Mouse (Mus musculus) myocyte (in vitro differentiated cells): ENCODE data around the gene Fam69a. TPM values are rescaled to one million over a fixed set of nuclear protein-coding genes. Genes with fewer than 3 reads are reported as not detected.
"Not testable (repeated sequence)": the region's sequence is repeated elsewhere in the genome, so short reads cannot be mapped to it uniquely, and the experiment has no call there.

Source experiments
- H3K27me3 ChIP-seq: one replicate; pipeline ENCODE4 v1.6.1; 2011; ENCODE audit not compliant: control insufficient read depth, insufficient read depth, insufficient read length
- H3K36me3 ChIP-seq: one replicate; pipeline ENCODE4 v1.6.1; 2011; ENCODE audit not compliant: control insufficient read depth, insufficient read depth
- H3K4me2 ChIP-seq: one replicate; pipeline ENCODE4 v1.6.1; 2011; ENCODE audit warnings: low read depth, control low read depth
- H3K4me3 ChIP-seq: one replicate; pipeline ENCODE4 v1.5.1; 2011; ENCODE audit warnings: mild to moderate bottlenecking, control low read depth, moderate library complexity
- H3K79me2 ChIP-seq: one replicate; pipeline ENCODE4 v1.6.1; 2011; ENCODE audit not compliant: control insufficient read depth, insufficient read depth
- H3ac ChIP-seq: one replicate; pipeline ENCODE4 v1.6.1; 2011; ENCODE audit not compliant: control insufficient read depth, insufficient read length
- CEBPB ChIP-seq: IDR thresholded peaks from 2 replicates; pipeline ENCODE4 v1.6.1; 2011; ENCODE audit warnings: mild to moderate bottlenecking, moderate library complexity; ENCODE audit not compliant: poor library complexity, insufficient read depth, severe bottlenecking
- E2F4 ChIP-seq: IDR thresholded peaks from one replicate; pipeline ENCODE4 v1.6.1; 2011; ENCODE audit warnings: mild to moderate bottlenecking, control low read depth, moderate library complexity; ENCODE audit not compliant: insufficient read depth
- MAX ChIP-seq: IDR thresholded peaks from one replicate; pipeline ENCODE4 v1.6.1; 2011; ENCODE audit warnings: low read depth, mild to moderate bottlenecking, control low read depth
- MYOD1 ChIP-seq, 3 experiments: IDR thresholded peaks; one replicate each; pipeline ENCODE4 v1.6.1; 2011; ENCODE audit warnings: control low read depth in 2 of 3, low read depth in 2 of 3, mild to moderate bottlenecking in 2 of 3, moderate library complexity in 1 of 3; ENCODE audit not compliant: insufficient read length in 2 of 3, control insufficient read depth in 1 of 3
- MYOG ChIP-seq, 3 experiments: IDR thresholded peaks; one replicate each; pipeline ENCODE4 v1.6.1; 2011; ENCODE audit warnings: control low read depth in 2 of 3, low read depth in 2 of 3, mild to moderate bottlenecking in 2 of 3; ENCODE audit not compliant: insufficient read length in 2 of 3, control insufficient read depth in 1 of 3, insufficient read depth in 1 of 3
- POLR2A ChIP-seq: IDR thresholded peaks from one replicate; pipeline ENCODE4 v1.6.1; 2011; ENCODE audit warnings: low read depth, mild to moderate bottlenecking, control low read depth, moderate library complexity; ENCODE audit not compliant: insufficient read length
- POLR2AphosphoS2 ChIP-seq: IDR thresholded peaks from one replicate; pipeline ENCODE4 v1.6.1; 2011; ENCODE audit warnings: low read depth, control low read depth; ENCODE audit not compliant: insufficient read length
- REST ChIP-seq: IDR thresholded peaks from one replicate; pipeline ENCODE4 v1.6.1; 2011; ENCODE audit warnings: mild to moderate bottlenecking, control low read depth, moderate library complexity; ENCODE audit not compliant: insufficient read depth, insufficient read length
- SRF ChIP-seq: IDR thresholded peaks from one replicate; pipeline ENCODE4 v1.6.1; 2011; ENCODE audit warnings: low read depth; ENCODE audit not compliant: control insufficient read depth, insufficient read length
- TCF12 ChIP-seq: IDR thresholded peaks from one replicate; pipeline ENCODE4 v1.6.1; 2011; ENCODE audit warnings: mild to moderate bottlenecking, control low read depth; ENCODE audit not compliant: poor library complexity, insufficient read depth, severe bottlenecking
- TCF3 ChIP-seq: IDR thresholded peaks from one replicate; pipeline ENCODE4 v1.6.1; 2011; ENCODE audit warnings: low read depth, control low read depth; ENCODE audit not compliant: insufficient read length
- USF1 ChIP-seq: IDR thresholded peaks from one replicate; pipeline ENCODE4 v1.6.1; 2011; ENCODE audit warnings: low read depth, mild to moderate bottlenecking, control low read depth, moderate library complexity
- polyA plus RNA-seq: library from polyadenylated mRNA; unstranded; fragments of >200 nt; fragmentation: generic; extraction: Trizol; gene quantifications from one replicate; pipeline ENCODE4 v1.2.1, GENCODE M21; 2012; ENCODE audit warnings: missing spikeins

Gene Fam69a
- polyA plus RNA-seq, 1 experiment, result 8.2 TPM

DNA sequence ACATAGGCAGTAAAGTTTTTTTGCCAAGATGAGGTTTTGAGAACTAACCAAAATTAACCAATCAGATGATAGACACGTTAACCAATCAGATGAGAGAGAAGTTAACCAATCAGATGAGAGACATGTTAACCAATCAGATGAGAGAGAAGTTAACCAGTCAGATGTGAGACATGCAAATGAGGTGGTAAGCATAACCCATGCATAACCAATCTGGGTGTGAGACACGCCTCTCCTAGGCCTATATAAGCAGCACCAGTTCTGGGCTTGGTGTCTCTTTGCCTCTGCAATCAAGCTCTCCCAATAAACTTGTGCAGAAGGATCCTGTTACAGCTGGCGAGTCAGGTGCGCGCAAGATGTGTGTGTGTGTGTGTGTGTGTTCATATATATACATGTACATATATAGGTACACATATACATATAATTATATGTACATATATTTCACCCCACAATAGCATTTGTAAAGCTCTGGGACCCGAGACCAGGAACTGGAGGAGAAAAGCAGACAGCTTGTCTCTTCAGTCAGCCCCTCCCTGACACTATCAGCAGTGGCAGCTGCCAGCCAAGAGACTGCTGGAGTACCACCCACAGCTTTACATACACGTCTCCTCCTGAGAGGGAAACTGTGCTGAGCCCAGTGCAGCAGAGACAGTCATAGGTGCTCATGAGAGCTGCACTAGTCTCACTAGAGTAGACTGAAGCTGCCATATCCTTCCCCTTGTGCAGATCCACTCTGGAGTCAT is 42.1 kb upstream of the Fam69a start:
- H3K4me3 ChIP-seq, H3K36me3 ChIP-seq, H3K4me2 ChIP-seq, H3K79me2 ChIP-seq, H3ac ChIP-seq, H3K27me3 ChIP-seq: not testable (repeated sequence)
- TF ChIP-seq MYOG (IDR thresholded peaks at IDR 0.05; ENCODE audit: control insufficient read depth in 1 of 3, insufficient read depth in 1 of 3, insufficient read length in 2 of 3, low read depth in 2 of 3) (peak in 1 of 3 experiments; percentile 27), MYOD1 (IDR thresholded peaks at IDR 0.05; ENCODE audit: control insufficient read depth in 1 of 3, insufficient read length in 2 of 3, low read depth in 2 of 3) (peak in 2 of 3 experiments; percentile 8 to 29)

DNA sequence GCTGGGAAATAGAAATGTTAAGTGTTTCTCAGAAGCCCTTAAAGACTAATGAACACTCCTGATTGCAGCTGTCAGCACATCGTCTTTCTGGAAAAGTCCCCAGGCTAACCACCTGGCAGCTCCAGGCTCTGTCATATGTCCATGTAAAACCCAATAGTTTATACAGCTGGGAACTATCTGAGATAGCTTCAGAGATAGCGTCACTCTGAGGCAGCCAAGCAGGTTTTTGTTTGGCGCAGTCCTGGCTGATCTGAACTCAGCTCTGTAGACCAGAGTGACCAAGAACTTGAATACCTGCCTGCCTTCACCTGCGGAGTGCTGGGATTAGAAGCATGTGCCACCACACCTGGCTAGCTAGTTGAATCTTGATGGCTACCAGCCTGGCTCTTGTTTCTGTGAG is 41.3 kb upstream of the Fam69a start:
- no peaks in the 10 kb centered on the region for H3K27me3 ChIP-seq
- H3ac ChIP-seq, result no peak overlapping the region
- no peak overlapping the region for H3K4me2 ChIP-seq
- H3K4me3 ChIP-seq, result no peak overlapping the region
- H3K36me3 ChIP-seq, result no peaks in the 10 kb centered on the region
- TF ChIP-seq MYOG (IDR thresholded peaks at IDR 0.05; ENCODE audit: control insufficient read depth in 1 of 3, insufficient read depth in 1 of 3, insufficient read length in 2 of 3, low read depth in 2 of 3), result peak in 2 of 3 experiments; percentile 1 to 41
- TF ChIP-seq TCF12, result no peak
- H3K79me2 ChIP-seq, result no peaks in the 10 kb centered on the region

DNA sequence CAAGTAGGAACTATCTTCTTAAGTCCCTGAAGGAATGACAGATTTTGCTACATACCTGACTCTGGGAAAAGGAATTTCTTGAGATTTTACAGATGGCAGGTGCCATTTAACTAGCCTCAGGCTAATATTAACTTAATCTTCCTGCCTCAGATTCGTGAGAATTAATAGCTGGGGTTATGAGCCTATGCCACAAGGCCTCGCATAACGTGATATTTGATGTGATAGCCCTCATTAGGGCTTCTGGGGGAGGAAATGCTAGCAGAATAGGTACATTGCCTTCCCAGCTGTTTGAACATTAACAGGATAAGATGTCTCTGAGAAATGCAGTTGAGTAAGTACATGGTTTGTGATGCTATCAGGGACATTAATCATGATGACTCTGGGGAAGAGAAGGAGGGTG is 34.5 kb upstream of the Fam69a start:
- no peak overlapping the region for H3K4me3 ChIP-seq
- no peak overlapping the region for H3ac ChIP-seq
- TF ChIP-seq REST (no peak), POLR2AphosphoS2 (no peak), USF1 (no peak), E2F4 (no peak), TCF12 (no peak), MYOG (IDR thresholded peaks at IDR 0.05; ENCODE audit: control insufficient read depth in 1 of 3, insufficient read depth in 1 of 3, insufficient read length in 2 of 3, low read depth in 2 of 3) (no peak), POLR2A (no peak), SRF (no peak), MYOD1 (IDR thresholded peaks at IDR 0.05; ENCODE audit: control insufficient read depth in 1 of 3, insufficient read length in 2 of 3, low read depth in 2 of 3) (no peak), CEBPB (no peak), MAX (no peak), TCF3 (no peak)
- H3K27me3 ChIP-seq, result no peaks in the 10 kb centered on the region
- no peak overlapping the region for H3K4me2 ChIP-seq
- H3K36me3 ChIP-seq, result no peaks in the 10 kb centered on the region
- no peaks in the 10 kb centered on the region for H3K79me2 ChIP-seq

DNA sequence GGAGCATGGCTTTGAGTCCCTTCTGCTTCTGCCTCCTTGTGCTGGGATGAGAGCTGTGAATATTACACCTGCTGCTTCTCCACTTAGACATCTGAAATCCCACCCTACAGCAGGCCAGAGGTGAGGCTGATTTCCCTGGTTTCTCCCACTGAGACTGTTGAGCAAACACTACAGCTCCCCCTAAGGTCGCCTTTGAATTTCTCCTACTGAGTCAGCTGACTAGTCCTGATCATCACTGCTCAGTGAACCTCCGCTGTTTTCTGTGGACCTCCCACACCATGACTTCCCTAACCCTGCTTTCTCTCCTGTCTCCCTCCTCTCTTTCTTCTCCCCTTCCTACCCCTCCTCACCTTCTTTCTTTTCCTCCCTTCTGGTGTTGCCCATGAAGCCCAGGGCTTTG is 32.5 kb upstream of the Fam69a start:
- H3K4me2 ChIP-seq, result no peak overlapping the region
- H3K36me3 ChIP-seq, result no peaks in the 10 kb centered on the region
- H3K4me3 ChIP-seq, result no peak overlapping the region
- H3K27me3 ChIP-seq, result no peaks in the 10 kb centered on the region
- no peaks in the 10 kb centered on the region for H3K79me2 ChIP-seq
- TF ChIP-seq POLR2A (no peak), E2F4 (no peak), USF1 (no peak), SRF (no peak), CEBPB (no peak), TCF3 (no peak), POLR2AphosphoS2 (no peak), MYOD1 (IDR thresholded peaks at IDR 0.05; ENCODE audit: control insufficient read depth in 1 of 3, insufficient read length in 2 of 3, low read depth in 2 of 3) (no peak), MYOG (IDR thresholded peaks at IDR 0.05; ENCODE audit: control insufficient read depth in 1 of 3, insufficient read depth in 1 of 3, insufficient read length in 2 of 3, low read depth in 2 of 3) (no peak), MAX (no peak), TCF12 (no peak), REST (no peak)
- H3ac ChIP-seq, result no peak overlapping the region

DNA sequence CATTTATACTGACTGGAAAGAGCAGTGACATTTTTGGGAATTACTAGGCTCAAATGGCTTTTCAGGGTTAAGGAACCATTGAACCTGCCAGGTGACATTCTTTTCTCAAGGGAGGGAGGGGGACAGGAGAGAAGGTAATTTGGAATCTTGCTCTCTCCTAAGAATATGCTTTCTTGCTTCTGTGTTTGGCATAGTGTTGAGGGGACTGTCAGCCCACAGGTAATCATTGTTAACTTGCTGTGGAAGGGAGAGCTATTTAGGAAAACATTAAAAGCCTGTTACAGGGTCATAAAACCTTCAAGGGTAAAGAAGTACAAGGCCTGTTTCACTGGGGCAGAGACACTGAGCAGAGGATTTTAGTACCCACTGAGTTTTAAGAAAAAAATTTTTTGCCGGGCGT is 30.3 kb upstream of the Fam69a start:
- Histone ChIP-seq H3ac (no peak overlapping the region), H3K79me2 (no peaks in the 10 kb centered on the region), H3K4me2 (no peak overlapping the region), H3K4me3 (no peak overlapping the region), H3K27me3 (no peaks in the 10 kb centered on the region), H3K36me3 (no peaks in the 10 kb centered on the region)
- TF ChIP-seq USF1, result no peak
- TF ChIP-seq SRF, result no peak
- TF ChIP-seq TCF12, result no peak
